In genomic region chr4:132274156-132274862, GRCm38 (mm10) we compare ENCODE assay signal across 8 mouse cellular contexts. TPM values are rescaled to one million over a fixed set of nuclear protein-coding genes. Genes with fewer than 3 reads are reported as not detected.
A peak's percentile ranks its signal among the peaks of the same experiment; 100 is the strongest.
DNase-seq lines count a peak whose midpoint lies in the region; ATAC-seq lines count a peak whose summit lies in the region.

Taf12 (plus strand) TSS chr4:132274375.

- H3K27ac ChIP-seq in hindbrain, embryonic 12.5 days = peak within 1 kb of the TSS; percentile 92

- no peaks in the 10 kb centered on the region for H3K9me3 ChIP-seq in hindbrain, embryonic 12.5 days (replicated peaks)

- peak within 1 kb of the TSS; percentile 93 for H3K4me2 ChIP-seq in hindbrain, embryonic 12.5 days (replicated peaks)

- WGBS in hindbrain, embryonic 12.5 days = under 1% methylated on average over 48 of the region's 48 CpGs

- H3K4me3 ChIP-seq in hindbrain, embryonic 12.5 days = peak within 1 kb of the TSS; percentile 71

- H3K4me1 ChIP-seq in hindbrain, embryonic 12.5 days = peaks cover 23% of the 10 kb centered on the region

- ATAC-seq in hindbrain, embryonic 12.5 days (ENCODE audit: low FRiP score) = peak; percentile 91

- DNase-seq in MN1 (ENCODE audit: low spot score) = peak; percentile 97
- peak; percentile 92 for DNase-seq in cerebellum, adult 9-10 months
- DNase-seq in frontal cortex, adult 2 months (ENCODE audit: extremely low spot score in 1 of 2, low spot score in 1 of 2) = peak; percentile 79 to 92
- peak; percentile 91 to 94 for DNase-seq in layer of hippocampus, postnatal 14 days (ENCODE audit: low spot score in 2 of 2)
- DNase-seq in lung, postnatal 14 days = peak; percentile 92
- DNase-seq in retina, adult 2 months (ENCODE audit: low read depth, low spot score) = peak; percentile 84
- DNase-seq in thymus, postnatal 36 days = peak; percentile 91 to 94

- H3K36me3 ChIP-seq in hindbrain, embryonic 12.5 days = no peaks in the 10 kb centered on the region

- no peaks in the 10 kb centered on the region for H3K27me3 ChIP-seq in hindbrain, embryonic 12.5 days

- H3K9ac ChIP-seq in hindbrain, embryonic 12.5 days = peak within 1 kb of the TSS; percentile 83

RNA-seq across cellular contexts. Expression of gene Taf12, which starts in this region (rescaled TPM):
- polyA plus RNA-seq in frontal cortex, adult 2 months (2012; rRNA removed) = 16.7 and 17.9 TPM in 2 replicates
- polyA plus RNA-seq in hindbrain, embryonic 12.5 days (2016; fragmentation: Nextera tagmentation; extraction: Ambion mirVana) = 53.6 and 58.5 TPM in 2 replicates
- total RNA-seq in layer of hippocampus, postnatal 14 days (2021) = 10 to 100 TPM; 18.5 to 22.2 TPM

Comparison
In these comparisons a context has a peak if more than half of its experiments do, and no peak if none do; other contexts are left out.
1. Peak in every context shown above with its lines: DNase-seq, ATAC-seq, H3K4me3 ChIP-seq and H3K27ac ChIP-seq.